Mouse (Mus musculus) midbrain, embryonic 14.5 days (tissue): Measurements from ENCODE around the gene Serpinh1. TPM values are rescaled to one million over a fixed set of nuclear protein-coding genes. Genes with fewer than 3 reads are reported as not detected.

ENCODE experiments used
- ATAC-seq: fragments of 200-750 bp; cut with Nextera tagmentation; 2 replicates; pipeline ENCODE4 v1.8.0; 2017; ENCODE audit warnings: moderate number of reproducible peaks, moderate library complexity; ENCODE audit not compliant: low FRiP score, low TSS enrichment
- DNase-seq: peaks from one replicate; pipeline ENCODE4 v3.0.0-alpha.2; 2015
- H3K27ac ChIP-seq: fragments of 300-500 bp; sonication (generic); replicated peaks from 2 replicates; pipeline ENCODE4 v1.5.1; 2014; ENCODE audit warnings: mild to moderate bottlenecking, low read depth, low read length, moderate library complexity
- H3K27me3 ChIP-seq: fragments of 300-500 bp; sonication (generic); 2 replicates; pipeline ENCODE4 v1.6.1; 2014; ENCODE audit warnings: low read length, control low read depth, mixed read lengths; ENCODE audit not compliant: control insufficient read depth, insufficient read depth
- H3K36me3 ChIP-seq: fragments of 300-500 bp; sonication (generic); 2 replicates; pipeline ENCODE4 v1.6.1; 2014; ENCODE audit warnings: low read length, control low read depth; ENCODE audit not compliant: control insufficient read depth, insufficient read depth
- H3K4me1 ChIP-seq: fragments of 300-500 bp; sonication (generic); 2 replicates; pipeline ENCODE4 v1.6.1; 2014; ENCODE audit warnings: mild to moderate bottlenecking, antibody characterized with exemption, low read length, control low read depth; ENCODE audit not compliant: control insufficient read depth, insufficient read depth
- H3K4me2 ChIP-seq: fragments of 300-500 bp; sonication (generic); 2 replicates; pipeline ENCODE4 v1.6.1; 2014; ENCODE audit warnings: mild to moderate bottlenecking, low read length, moderate library complexity
- H3K4me3 ChIP-seq: fragments of 300-500 bp; sonication (generic); replicated peaks from 2 replicates; pipeline ENCODE4 v1.5.1; 2014; ENCODE audit warnings: low read depth, low read length
- H3K9ac ChIP-seq: fragments of 300-500 bp; sonication (generic); replicated peaks from 2 replicates; pipeline ENCODE4 v1.6.1; 2014; ENCODE audit warnings: mild to moderate bottlenecking, low read length, moderate library complexity
- H3K9me3 ChIP-seq: fragments of 300-500 bp; sonication (generic); 2 replicates; pipeline ENCODE4 v1.6.1; 2016; ENCODE audit warnings: low read length, control low read depth, mixed read lengths; ENCODE audit not compliant: control insufficient read depth
- WGBS: fragments of 180-500 bp; shearing (Covaris S2); extraction: QIAGEN DNeasy Blood & Tissue Kit; methylation state at CpG from one replicate; pipeline ENCODE4 v1.1.7; 2014; 5-methylcytosine and 5-hydroxymethylcytosine counted together
- polyA plus RNA-seq: library from polyadenylated mRNA; unstranded; fragments of >200 nt; fragmentation: Nextera tagmentation; extraction: Ambion mirVana; gene quantifications from 2 replicates; pipeline ENCODE4 v1.2.1, GENCODE M21; 2014

Serpinh1 gene
- polyA plus RNA-seq: 61.6 and 89.0 TPM in 2 replicates

DNA sequence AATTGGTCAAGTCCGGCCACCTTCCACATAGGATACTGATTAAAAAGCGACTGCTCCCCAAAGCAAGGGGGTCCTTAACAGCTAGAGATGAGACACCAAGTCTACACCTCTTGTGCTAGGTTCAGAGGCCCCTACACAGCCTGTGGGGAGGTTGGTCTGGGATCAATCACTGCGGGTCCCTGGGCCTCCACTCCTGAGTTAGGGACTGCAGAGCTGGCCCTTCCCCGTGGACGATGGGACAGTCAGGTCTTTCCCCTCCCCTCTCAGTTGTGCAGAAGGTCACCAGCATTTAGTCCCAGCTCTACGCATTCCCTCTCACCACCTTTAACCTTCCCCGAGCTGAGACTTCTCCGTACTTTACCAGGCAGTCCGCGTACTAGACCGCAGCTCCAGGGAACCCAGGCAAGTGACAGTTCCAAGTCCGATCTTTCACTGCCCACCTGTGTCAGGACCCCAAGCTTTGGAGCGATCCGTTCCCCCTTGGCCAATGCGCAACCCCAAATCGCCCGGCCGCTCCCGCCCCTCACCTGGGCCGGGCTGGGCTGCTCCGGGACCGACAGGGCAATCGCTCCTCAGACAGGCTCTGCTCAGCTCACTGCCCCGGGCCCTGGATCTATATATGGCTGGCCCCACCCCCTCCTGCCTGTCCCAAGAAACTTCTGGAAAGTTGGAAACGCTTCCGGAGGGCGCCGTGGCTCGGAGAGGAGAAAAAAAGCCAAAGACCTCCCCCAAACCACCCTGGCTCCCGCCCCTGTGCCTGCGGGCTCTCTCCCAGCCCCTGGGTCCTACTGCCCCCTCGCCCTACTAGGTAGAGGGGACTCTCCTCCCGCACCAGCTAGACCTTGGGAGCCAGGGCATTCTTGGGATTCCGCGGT lies at the start of gene Serpinh1:
TSS of gene Serpinh1 (minus strand) at position 714 of the 875 bp plus-strand sequence.
- ATAC-seq (no peak), DNase-seq (peak; percentile 74)
- peak within 1 kb of the TSS; percentile 34 for H3K9ac ChIP-seq
- peak within 1 kb of the TSS; percentile 76 for H3K27ac ChIP-seq
- peak within 1 kb of the TSS; percentile 37 for H3K4me3 ChIP-seq
- H3K4me1 ChIP-seq: peaks cover 57% of the 10 kb centered on the region
- H3K36me3 ChIP-seq: peaks cover 6% of the 10 kb centered on the region; the same call in 1 of the 2 replicates
- no peaks in the 10 kb centered on the region for H3K9me3 ChIP-seq
- 3% methylated on average over 35 of the region's 35 CpGs for WGBS
- H3K27me3 ChIP-seq: no peaks in the 10 kb centered on the region
- H3K4me2 ChIP-seq: peak within 1 kb of the TSS; percentile 64

DNA sequence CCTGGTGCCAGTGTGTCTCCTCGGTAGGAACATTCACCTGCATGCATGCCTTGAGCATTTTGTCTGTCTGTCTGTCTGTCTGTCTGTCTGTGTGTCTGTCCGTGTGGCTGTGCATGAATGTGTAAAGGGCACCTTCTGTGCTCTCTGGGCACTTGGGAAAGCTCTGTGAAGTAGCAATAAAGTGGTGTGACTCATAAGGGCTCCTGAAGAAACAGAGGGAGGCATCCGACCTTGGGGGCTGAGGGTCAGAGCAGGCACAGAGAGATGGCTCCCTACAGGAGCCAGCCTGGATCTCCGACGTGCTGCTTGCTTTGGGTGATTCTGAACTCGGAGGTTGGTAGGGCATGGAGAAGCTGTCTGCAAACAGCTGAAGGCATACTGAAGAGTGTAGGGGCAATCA lies 49.4 kb upstream of the Serpinh1 start:
- 75% methylated on average over 6 of the region's 6 CpGs for WGBS

DNA sequence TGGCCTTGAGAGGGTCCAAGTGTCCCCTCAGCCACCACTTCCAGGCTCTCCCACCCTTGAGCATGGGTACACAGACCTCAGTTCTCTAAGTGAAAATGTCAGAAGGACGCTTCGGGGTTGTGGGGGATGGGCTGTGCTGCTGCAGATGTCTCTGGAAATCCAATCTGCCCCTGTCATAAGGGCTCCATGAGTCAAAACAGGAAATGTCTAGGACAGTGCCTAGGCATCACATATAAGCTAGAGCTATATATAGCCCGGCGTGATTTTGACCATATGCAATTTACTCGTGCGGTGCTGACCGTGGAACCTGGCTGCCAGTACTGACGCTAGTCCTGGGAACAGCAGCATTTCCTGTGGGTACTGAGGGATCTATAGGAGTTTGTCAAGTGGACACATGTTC lies 48.3 kb upstream of the Serpinh1 start:
- no peak overlapping the region for H3K4me2 ChIP-seq
- H3K9ac ChIP-seq: no peak overlapping the region
- H3K27me3 ChIP-seq: no peaks in the 10 kb centered on the region
- 91% methylated on average over 8 of the region's 8 CpGs for whole genome bisulfite sequencing
- H3K27ac ChIP-seq: no peak overlapping the region
- no peaks in the 10 kb centered on the region for H3K4me1 ChIP-seq
- DNase-seq (no peak), ATAC-seq (no peak)
- H3K9me3 ChIP-seq: no peaks in the 10 kb centered on the region
- H3K36me3 ChIP-seq: peaks cover 8% of the 10 kb centered on the region; the same call in 1 of the 2 replicates
- no peak overlapping the region for H3K4me3 ChIP-seq

More for the DNA sequence above, 49.4 kb upstream of the Serpinh1 start:
- no peaks in the 10 kb centered on the region for H3K4me1 ChIP-seq
- H3K4me2 ChIP-seq: no peak overlapping the region
- H3K27me3 ChIP-seq: no peaks in the 10 kb centered on the region
- H3K9me3 ChIP-seq: no peaks in the 10 kb centered on the region
- no peak overlapping the region for H3K4me3 ChIP-seq
- H3K27ac ChIP-seq: no peak overlapping the region
- no peak overlapping the region for H3K9ac ChIP-seq
- ATAC-seq: no peak
- no peak for DNase-seq
- peaks cover 8% of the 10 kb centered on the region; the same call in 1 of the 2 replicates for H3K36me3 ChIP-seq

DNA sequence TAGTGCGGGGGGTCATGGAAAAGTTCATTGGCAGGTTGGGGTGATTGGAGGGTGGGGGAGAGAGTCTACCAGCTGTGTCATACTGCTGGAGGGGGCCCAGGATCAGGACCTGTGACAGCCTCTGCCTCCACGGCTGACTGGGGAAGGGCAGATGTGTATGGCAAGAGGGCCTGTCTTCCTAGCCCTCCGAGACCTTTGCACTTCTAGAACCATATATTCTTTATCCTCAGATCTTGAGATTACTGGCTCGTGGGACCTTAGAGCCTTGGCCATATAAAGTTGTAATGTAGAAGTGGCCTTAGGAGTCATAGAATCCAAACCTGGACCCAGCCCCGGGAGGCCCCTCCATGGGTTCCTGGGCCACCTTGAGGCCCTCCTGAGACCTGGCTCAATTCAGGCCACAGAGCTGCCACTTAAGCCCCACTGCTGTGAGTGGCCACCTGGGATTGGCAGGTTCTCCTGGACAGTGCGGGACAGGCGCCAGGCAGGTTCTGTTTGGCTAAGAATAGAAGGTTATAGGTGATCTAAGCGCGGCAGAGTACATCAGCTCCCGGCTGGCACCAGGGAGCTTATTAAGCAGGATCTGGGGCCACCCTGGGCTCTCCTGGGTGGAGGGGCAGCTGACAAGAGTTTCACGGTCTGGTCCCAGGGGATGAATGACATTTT lies 44.1 kb upstream of the Serpinh1 start:
- ATAC-seq (no peak), DNase-seq (no peak)
- H3K4me1 ChIP-seq: no peaks in the 10 kb centered on the region
- no peak overlapping the region for H3K9ac ChIP-seq
- H3K4me3 ChIP-seq: no peak overlapping the region
- no peak overlapping the region for H3K4me2 ChIP-seq
- peaks cover 28% of the 10 kb centered on the region for H3K36me3 ChIP-seq
- no peaks in the 10 kb centered on the region for H3K9me3 ChIP-seq
- H3K27ac ChIP-seq: no peak overlapping the region
- no peaks in the 10 kb centered on the region for H3K27me3 ChIP-seq
- WGBS: 76% methylated on average over 11 of the region's 11 CpGs

DNA sequence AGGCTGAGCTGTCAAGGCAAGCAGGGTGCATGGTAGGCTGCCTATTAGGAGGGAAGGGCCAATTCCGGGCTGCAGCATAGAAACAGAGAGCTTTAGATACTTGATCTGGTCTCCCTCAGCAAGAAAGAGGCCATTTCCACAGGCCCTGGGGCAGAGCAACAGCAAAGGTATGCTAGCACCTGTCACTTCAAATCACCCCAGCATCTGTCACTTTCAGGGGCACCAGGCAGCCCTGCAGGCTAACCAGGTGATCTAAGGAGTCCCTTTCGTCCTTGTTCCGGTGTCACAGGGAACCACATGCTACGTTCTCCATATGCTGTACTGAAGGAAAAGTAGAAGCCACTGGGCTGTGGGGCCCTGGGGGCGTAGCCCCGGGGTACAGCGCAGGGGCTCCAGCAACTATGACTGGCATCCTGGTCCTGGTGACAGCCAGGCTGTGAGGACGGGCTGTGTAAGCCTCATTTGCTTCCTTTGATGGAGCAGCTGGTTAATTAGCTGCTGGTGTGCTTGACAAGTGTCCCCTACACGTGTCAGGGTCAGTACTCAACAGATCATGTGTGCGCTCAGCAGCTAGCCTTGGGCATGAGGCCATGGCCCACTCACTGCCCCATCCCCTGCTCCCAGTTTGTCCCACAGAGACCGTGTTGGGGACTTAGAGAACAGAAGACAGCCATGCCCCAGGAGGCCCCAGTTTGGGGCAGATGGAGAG lies 43.0 kb upstream of the Serpinh1 start:
- 72% methylated on average over 11 of the region's 11 CpGs for whole genome bisulfite sequencing
- no peak for ATAC-seq

DNA sequence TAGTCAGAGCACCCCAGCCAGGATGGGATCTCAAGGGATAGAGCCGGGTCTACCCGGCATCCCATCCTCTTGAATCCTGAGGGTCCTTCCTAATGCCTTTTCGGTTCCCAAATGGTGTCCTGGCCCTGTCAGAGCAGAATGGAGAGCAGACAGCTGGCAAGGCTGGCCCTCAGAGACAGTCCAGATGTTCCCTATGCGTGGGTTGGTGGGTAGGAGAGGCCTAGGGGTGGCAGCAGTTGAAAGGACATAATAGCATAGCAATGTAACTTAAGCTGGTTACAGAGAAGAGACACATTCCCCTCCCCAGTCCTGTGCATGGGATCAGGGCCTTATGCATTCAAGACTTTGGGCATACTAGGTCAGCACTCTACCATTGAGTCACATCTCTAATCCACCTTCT lies 42.3 kb upstream of the Serpinh1 start:
- Histone ChIP-seq H3K4me3 (no peak overlapping the region), H3K27ac (no peak overlapping the region), H3K4me1 (peaks cover 3% of the 10 kb centered on the region; the same call in 1 of the 2 replicates), H3K4me2 (no peak overlapping the region), H3K36me3 (peaks cover 37% of the 10 kb centered on the region), H3K27me3 (no peaks in the 10 kb centered on the region), H3K9me3 (no peaks in the 10 kb centered on the region), H3K9ac (no peak overlapping the region)
- DNase-seq (no peak), ATAC-seq (no peak)
- WGBS: 80% methylated on average over 4 of the region's 4 CpGs

More for the DNA sequence above, 43.0 kb upstream of the Serpinh1 start:
- H3K9ac ChIP-seq: no peak overlapping the region
- no peaks in the 10 kb centered on the region for H3K9me3 ChIP-seq
- H3K36me3 ChIP-seq: peaks cover 37% of the 10 kb centered on the region
- H3K4me3 ChIP-seq: no peak overlapping the region
- H3K4me1 ChIP-seq: no peaks in the 10 kb centered on the region
- no peak overlapping the region for H3K27ac ChIP-seq
- H3K4me2 ChIP-seq: no peak overlapping the region
- DNase-seq: no peak
- H3K27me3 ChIP-seq: no peaks in the 10 kb centered on the region

DNA sequence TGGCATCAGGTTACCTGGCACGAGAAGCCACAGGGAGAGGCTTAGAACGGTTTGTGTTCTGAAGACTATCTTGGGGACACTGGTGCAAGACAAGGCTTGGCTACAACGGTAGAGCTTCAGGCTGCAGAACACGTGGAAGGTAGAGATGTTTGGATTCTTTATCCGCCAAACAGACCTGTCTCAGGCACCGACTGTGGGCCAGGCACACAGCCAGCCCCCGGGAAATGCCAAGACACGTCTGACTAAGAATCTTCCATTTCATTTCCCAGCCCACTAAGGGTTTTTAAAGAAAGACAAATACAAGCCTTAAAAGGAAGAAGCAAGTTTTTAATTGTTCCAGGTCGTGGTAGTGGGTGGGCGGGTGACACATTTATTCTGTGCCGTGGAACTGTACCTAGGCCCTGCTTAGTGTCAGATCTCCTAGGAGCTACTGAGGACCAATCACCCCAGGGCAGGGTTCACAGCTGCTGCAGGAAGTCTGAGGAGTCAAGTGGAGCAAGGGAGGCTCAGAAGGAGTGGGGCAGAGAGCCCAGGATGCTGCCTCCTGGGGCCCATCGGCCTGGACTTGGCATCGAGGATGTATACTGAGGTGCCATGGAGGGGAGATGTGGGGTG lies 40.8 kb upstream of the Serpinh1 start:
- Histone ChIP-seq H3K36me3 (peaks cover 40% of the 10 kb centered on the region), H3K27ac (no peak overlapping the region), H3K9ac (no peak overlapping the region), H3K4me3 (no peak overlapping the region), H3K9me3 (no peaks in the 10 kb centered on the region), H3K27me3 (no peaks in the 10 kb centered on the region), H3K4me1 (peaks cover 6% of the 10 kb centered on the region; the same call in 1 of the 2 replicates), H3K4me2 (no peak overlapping the region)
- 89% methylated on average over 13 of the region's 13 CpGs for WGBS
- DNase-seq: no peak
- no peak for ATAC-seq

DNA sequence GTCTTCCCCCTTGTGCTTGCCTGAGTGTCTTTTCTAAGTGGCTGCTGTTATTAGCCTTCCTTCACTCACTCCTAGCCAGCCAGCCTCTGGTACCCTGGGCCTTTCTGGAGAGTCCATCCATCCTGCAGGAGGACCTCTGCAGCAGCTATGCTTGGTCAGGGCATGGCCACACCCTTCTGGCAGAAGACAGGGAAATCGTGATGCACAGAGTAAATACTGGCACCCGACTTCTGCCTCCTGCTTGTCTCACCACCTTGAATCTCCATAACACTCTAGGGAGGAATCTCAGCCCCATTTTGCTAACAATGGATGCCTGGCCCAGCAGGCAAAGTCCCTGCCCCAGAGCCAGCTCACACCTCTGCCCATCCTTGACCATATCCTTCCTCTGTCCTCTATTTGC lies 39.7 kb upstream of the Serpinh1 start:
- peaks cover 6% of the 10 kb centered on the region; the same call in 1 of the 2 replicates for H3K4me1 ChIP-seq
- no peak overlapping the region for H3K27ac ChIP-seq
- WGBS: 81% methylated on average over 2 of the region's 2 CpGs
- H3K4me3 ChIP-seq: no peak overlapping the region
- H3K9me3 ChIP-seq: no peaks in the 10 kb centered on the region
- DNase-seq: no peak
- H3K27me3 ChIP-seq: no peaks in the 10 kb centered on the region
- H3K36me3 ChIP-seq: peaks cover 36% of the 10 kb centered on the region
- H3K9ac ChIP-seq: no peak overlapping the region
- ATAC-seq: no peak
- no peak overlapping the region for H3K4me2 ChIP-seq
